Mouse (Mus musculus): Measurements from ENCODE around the gene Svopl. TPM values are rescaled to one million over a fixed set of nuclear protein-coding genes. Genes with fewer than 3 reads are reported as not detected.

Svopl gene
- polyA plus RNA-seq (2015; fragmentation: Nextera tagmentation; extraction: Ambion mirVana): 1.6 and 2.6 TPM in 2 replicates

GRCm38 (mm10) chr6:38046838-38047237, at the start of gene Svopl:
Gene Svopl, minus strand, starts transcription at chr6:38046996.
- Histone ChIP-seq H3K4me1 (ENCODE audit: insufficient read depth, low read depth, low read length) (peaks cover 4% of the 10 kb centered on the region; the same call in 1 of the 2 replicates), H3K36me3 (ENCODE audit: insufficient read depth, low read length) (no peaks in the 10 kb centered on the region), H3K9ac (replicated peaks; ENCODE audit: low read depth) (no peak within 1 kb of the TSS), H3K4me3 (ENCODE audit: low read depth, low read length) (no peak within 1 kb of the TSS), H3K4me2 (replicated peaks; ENCODE audit: low read depth, low read length) (no peak within 1 kb of the TSS), H3K27me3 (replicated peaks; ENCODE audit: insufficient read depth, low read length) (no peaks in the 10 kb centered on the region), H3K9me3 (ENCODE audit: low read length) (no peaks in the 10 kb centered on the region), H3K27ac (ENCODE audit: low read length) (no peak within 1 kb of the TSS)
- TF ChIP-seq EP300 (IDR thresholded peaks at IDR 0.05): no peak
- no peak for TF ChIP-seq CTCF (IDR thresholded peaks at IDR 0.05)
- DNase-seq (ENCODE audit: low spot score): no peak
- no peak for ATAC-seq
- 28% methylated on average over 6 of the region's 6 CpGs for WGBS

GRCm38 (mm10) chr6:38094701-38095100, 47.9 kb upstream of the Svopl start:
- Histone ChIP-seq H3K4me2 (replicated peaks; ENCODE audit: low read depth, low read length) (peak overlapping the region; percentile 47; the same call in 1 of the 2 replicates), H3K27ac (ENCODE audit: low read length) (0 out of 2 replicates have a peak overlapping the region, but pooled peaks have one; percentile 85), H3K4me3 (ENCODE audit: low read depth, low read length) (peak overlapping the region; percentile 35), H3K9me3 (ENCODE audit: low read length) (no peaks in the 10 kb centered on the region), H3K4me1 (ENCODE audit: insufficient read depth, low read depth, low read length) (no peaks in the 10 kb centered on the region), H3K36me3 (ENCODE audit: insufficient read depth, low read length) (no peaks in the 10 kb centered on the region), H3K9ac (replicated peaks; ENCODE audit: low read depth) (no peak overlapping the region), H3K27me3 (replicated peaks; ENCODE audit: insufficient read depth, low read length) (no peaks in the 10 kb centered on the region)
- TF ChIP-seq CTCF (IDR thresholded peaks at IDR 0.05) (no peak), EP300 (IDR thresholded peaks at IDR 0.05) (no peak)
- ATAC-seq: no peak
- DNase-seq (ENCODE audit: low spot score): no peak
- 78% methylated on average over 10 of the region's 10 CpGs for WGBS

GRCm38 (mm10) chr6:38092539-38092938, 45.7 kb upstream of the Svopl start:
- no peak overlapping the region for H3K9ac ChIP-seq (replicated peaks; ENCODE audit: low read depth)

GRCm38 (mm10) chr6:38087242-38088026, 40.6 kb upstream of the Svopl start:
- Histone ChIP-seq H3K9ac (replicated peaks; ENCODE audit: low read depth) (no peak overlapping the region), H3K27ac (ENCODE audit: low read length) (no peak overlapping the region), H3K4me3 (ENCODE audit: low read depth, low read length) (no peak overlapping the region), H3K36me3 (ENCODE audit: insufficient read depth, low read length) (no peaks in the 10 kb centered on the region), H3K4me2 (replicated peaks; ENCODE audit: low read depth, low read length) (no peak overlapping the region), H3K4me1 (ENCODE audit: insufficient read depth, low read depth, low read length) (no peaks in the 10 kb centered on the region), H3K27me3 (replicated peaks; ENCODE audit: insufficient read depth, low read length) (no peaks in the 10 kb centered on the region), H3K9me3 (ENCODE audit: low read length) (no peaks in the 10 kb centered on the region)
- ATAC-seq: no peak
- DNase-seq (ENCODE audit: low spot score): no peak
- TF ChIP-seq CTCF (IDR thresholded peaks at IDR 0.05) (no peak), EP300 (IDR thresholded peaks at IDR 0.05) (no peak)
- WGBS: 70% methylated on average over 9 of the region's 9 CpGs

More at GRCm38 (mm10) chr6:38092539-38092938, 45.7 kb upstream of the Svopl start:
- Histone ChIP-seq H3K27ac (ENCODE audit: low read length) (no peak overlapping the region), H3K4me2 (replicated peaks; ENCODE audit: low read depth, low read length) (no peak overlapping the region), H3K4me3 (ENCODE audit: low read depth, low read length) (no peak overlapping the region), H3K36me3 (ENCODE audit: insufficient read depth, low read length) (no peaks in the 10 kb centered on the region), H3K27me3 (replicated peaks; ENCODE audit: insufficient read depth, low read length) (no peaks in the 10 kb centered on the region), H3K4me1 (ENCODE audit: insufficient read depth, low read depth, low read length) (no peaks in the 10 kb centered on the region), H3K9me3 (ENCODE audit: low read length) (no peaks in the 10 kb centered on the region)
- DNase-seq (ENCODE audit: low spot score): no peak
- TF ChIP-seq EP300 (IDR thresholded peaks at IDR 0.05): no peak
- no peak for TF ChIP-seq CTCF (IDR thresholded peaks at IDR 0.05)
- 90% methylated on average over 8 of the region's 8 CpGs for WGBS
- ATAC-seq: no peak

GRCm38 (mm10) chr6:38083204-38083603, 36.4 kb upstream of the Svopl start:
- Histone ChIP-seq H3K4me2 (replicated peaks; ENCODE audit: low read depth, low read length) (no peak overlapping the region), H3K27ac (ENCODE audit: low read length) (no peak overlapping the region), H3K36me3 (ENCODE audit: insufficient read depth, low read length) (no peaks in the 10 kb centered on the region), H3K9me3 (ENCODE audit: low read length) (no peaks in the 10 kb centered on the region), H3K9ac (replicated peaks; ENCODE audit: low read depth) (no peak overlapping the region), H3K4me3 (ENCODE audit: low read depth, low read length) (no peak overlapping the region), H3K4me1 (ENCODE audit: insufficient read depth, low read depth, low read length) (peaks cover 6% of the 10 kb centered on the region), H3K27me3 (replicated peaks; ENCODE audit: insufficient read depth, low read length) (no peaks in the 10 kb centered on the region)
- DNase-seq (ENCODE audit: low spot score) (peak; percentile 31), ATAC-seq (peak; percentile 51)
- TF ChIP-seq CTCF (IDR thresholded peaks at IDR 0.05) (no peak), EP300 (IDR thresholded peaks at IDR 0.05) (no peak)
- 41% methylated on average over 4 of the region's 4 CpGs for WGBS

GRCm38 (mm10) chr6:38081727-38082341, 35.0 kb upstream of the Svopl start:
- TF ChIP-seq CTCF (IDR thresholded peaks at IDR 0.05) (no peak), EP300 (IDR thresholded peaks at IDR 0.05) (no peak)
- 45% methylated on average over 11 of the region's 11 CpGs for WGBS
- Histone ChIP-seq H3K4me1 (ENCODE audit: insufficient read depth, low read depth, low read length) (peaks cover 6% of the 10 kb centered on the region), H3K36me3 (ENCODE audit: insufficient read depth, low read length) (no peaks in the 10 kb centered on the region), H3K27ac (ENCODE audit: low read length) (peak overlapping the region; percentile 57), H3K9ac (replicated peaks; ENCODE audit: low read depth) (no peak overlapping the region), H3K27me3 (replicated peaks; ENCODE audit: insufficient read depth, low read length) (no peaks in the 10 kb centered on the region), H3K4me2 (replicated peaks; ENCODE audit: low read depth, low read length) (no peak overlapping the region), H3K9me3 (ENCODE audit: low read length) (no peaks in the 10 kb centered on the region), H3K4me3 (ENCODE audit: low read depth, low read length) (no peak overlapping the region)
- peak; percentile 66 for ATAC-seq
- DNase-seq (ENCODE audit: low spot score): peak; percentile 60
